Mouse (Mus musculus): ENCODE measurements around the gene Tbca.

DNA sequence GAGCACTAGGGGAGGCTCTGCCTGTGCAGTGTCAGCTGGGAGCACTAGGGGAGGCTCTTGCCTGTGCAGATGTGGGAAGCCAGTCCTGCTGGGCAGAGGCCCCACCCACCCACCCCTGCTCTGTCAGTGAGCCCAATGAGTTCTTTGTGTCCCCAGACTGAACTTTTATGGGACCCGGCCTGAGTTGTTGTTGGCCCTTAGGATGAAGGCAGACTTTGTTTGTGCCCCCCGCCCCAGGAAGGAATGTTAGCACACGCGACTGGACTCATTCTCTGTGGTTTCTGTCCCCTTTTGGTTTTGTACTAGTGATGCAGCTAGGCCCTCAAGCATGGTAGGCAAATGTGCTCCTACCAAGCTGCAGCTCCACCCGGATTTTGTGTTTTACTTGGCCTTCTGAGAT, 54.5 kb downstream of the Tbca start:
- TF ChIP-seq CTCF (IDR thresholded peaks at IDR 0.05; ENCODE audit: borderline replicate concordance, extremely low read depth, insufficient read depth, insufficient read length) (no peak), POLR2A (IDR thresholded peaks at IDR 0.05; ENCODE audit: borderline replicate concordance, extremely low read depth, insufficient read depth, insufficient read length, poor library complexity, severe bottlenecking) (no peak)
